15 mouse cellular contexts compared by ENCODE assay signal in the genomic region with DNA sequence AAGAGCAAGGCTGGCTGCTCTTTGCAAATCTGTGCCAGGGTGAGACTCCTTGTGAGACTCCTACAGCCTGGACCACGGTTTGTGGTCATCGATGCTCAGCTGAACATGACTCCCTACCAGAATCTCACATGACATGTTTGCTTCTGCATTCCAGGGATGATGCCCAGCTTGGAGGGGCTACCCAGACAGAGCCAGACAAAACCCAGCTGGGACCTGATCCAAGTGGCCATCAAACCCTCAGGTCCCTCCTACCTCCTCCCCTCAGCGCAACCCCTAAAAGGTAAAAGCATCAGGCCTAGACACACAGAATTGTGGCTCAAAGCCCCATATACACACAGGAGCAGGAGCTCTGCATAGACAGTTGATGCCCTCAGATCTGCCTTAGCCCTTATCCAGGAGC. TPM values are rescaled to one million over a fixed set of nuclear protein-coding genes. Genes with fewer than 3 reads are reported as not detected.
DNase-seq lines count a peak whose midpoint lies in the region; ATAC-seq and TF ChIP-seq lines count a peak whose summit lies in the region.
"Had no signal": no experiment of that assay in that cellular context is flagged by ENCODE, and none has a peak within 500 bp of the region (broad histone marks: within the 10 kb centered on the region; RNA-seq: fewer than 3 reads in every experiment).

No protein-coding gene starts in this region.

- peaks cover 10% of the 10 kb centered on the region; the same call in 1 of the 2 replicates for H3K4me1 ChIP-seq in heart, adult 2 months (ENCODE audit: control insufficient read depth, insufficient read depth, low read length)
- peaks cover 46% of the 10 kb centered on the region for H3K4me1 ChIP-seq in hindbrain, embryonic 15.5 days (replicated peaks)
- H3K4me1 ChIP-seq in hindbrain, embryonic 11.5 days (replicated peaks; ENCODE audit: control insufficient read depth, insufficient read depth, low read length), result no peaks in the 10 kb centered on the region; the same call in 1 of the 2 replicates
- peaks cover 38% of the 10 kb centered on the region for H3K4me1 ChIP-seq in midbrain, embryonic 16.5 days (ENCODE audit: control insufficient read depth, insufficient read depth, low read length)
- H3K4me1 ChIP-seq: liver, embryonic 13.5 days had no signal

- peaks cover 6% of the 10 kb centered on the region; the same call in 1 of the 2 replicates for H3K36me3 ChIP-seq in heart, adult 2 months (ENCODE audit: control insufficient read depth, insufficient read depth, low read length)
- H3K36me3 ChIP-seq in hindbrain, embryonic 15.5 days, result peaks cover 26% of the 10 kb centered on the region
- no peaks in the 10 kb centered on the region for H3K36me3 ChIP-seq in hindbrain, embryonic 11.5 days (ENCODE audit: control insufficient read depth, insufficient read depth, low read length)
- H3K36me3 ChIP-seq in midbrain, embryonic 16.5 days (ENCODE audit: control insufficient read depth, insufficient read depth, low read length), result peaks cover 20% of the 10 kb centered on the region
- H3K36me3 ChIP-seq: G1E; liver, embryonic 13.5 days had no signal

- H3K27me3 ChIP-seq in heart, adult 2 months (ENCODE audit: control insufficient read depth, insufficient read depth, low read length), result peaks cover 3% of the 10 kb centered on the region; the same call in 1 of the 2 replicates
- H3K27me3 ChIP-seq in hindbrain, embryonic 15.5 days, result no peaks in the 10 kb centered on the region; the same call in 1 of the 2 replicates
- H3K27me3 ChIP-seq in hindbrain, embryonic 11.5 days (ENCODE audit: control insufficient read depth, insufficient read depth, low read length), result peaks cover 23% of the 10 kb centered on the region
- peaks cover 5% of the 10 kb centered on the region for H3K27me3 ChIP-seq in midbrain, embryonic 16.5 days (ENCODE audit: control insufficient read depth, insufficient read depth, low read depth, low read length)

- ATAC-seq in hindbrain, embryonic 15.5 days (ENCODE audit: low FRiP score, low read depth), result no peak
- no peak for ATAC-seq in hindbrain, embryonic 11.5 days (ENCODE audit: low FRiP score)
- no peak for ATAC-seq in midbrain, embryonic 16.5 days
- ATAC-seq: intestine, embryonic 16.5 days had no signal

- peak overlapping the region; percentile 96; the same call in 1 of the 2 replicates for H3K27ac ChIP-seq in heart, adult 2 months
- no peak overlapping the region for H3K27ac ChIP-seq in hindbrain, embryonic 15.5 days (replicated peaks)
- no peak overlapping the region for H3K27ac ChIP-seq in hindbrain, embryonic 11.5 days (ENCODE audit: low read depth, low read length)
- no peak overlapping the region for H3K27ac ChIP-seq in midbrain, embryonic 16.5 days (ENCODE audit: low read length)
- H3K27ac ChIP-seq: kidney, postnatal 0 days; liver, embryonic 13.5 days had no signal

- DNase-seq in heart, adult 2 months, result no peak
- no peak for DNase-seq in heart, postnatal 10 days
- DNase-seq in hindbrain, embryonic 11.5 days (ENCODE audit: low spot score), result no peak
- peak; percentile 28 to 34 for DNase-seq in cerebellum, postnatal 10 days
- DNase-seq in urinary bladder, postnatal 36 days (ENCODE audit: low spot score in 2 of 2), result no peak
- DNase-seq: adrenal gland, postnatal 10 days; left cerebral cortex, postnatal 4 days; liver, embryonic 13.5 days had no signal

- H3K4me2 ChIP-seq in hindbrain, embryonic 15.5 days, result peak overlapping the region; percentile 78
- no peak overlapping the region for H3K4me2 ChIP-seq in hindbrain, embryonic 11.5 days (replicated peaks; ENCODE audit: low read depth, low read length)
- H3K4me2 ChIP-seq in midbrain, embryonic 16.5 days (ENCODE audit: low read length), result peak overlapping the region; percentile 78
- H3K4me2 ChIP-seq: liver, embryonic 13.5 days had no signal

- peak overlapping the region; percentile 61 for H3K4me3 ChIP-seq in heart, adult 2 months
- no peak overlapping the region for H3K4me3 ChIP-seq in hindbrain, embryonic 15.5 days
- H3K4me3 ChIP-seq in hindbrain, embryonic 11.5 days (ENCODE audit: low read depth, low read length), result no peak overlapping the region
- 0 out of 2 replicates have a peak overlapping the region, but pooled peaks have one; percentile 9 for H3K4me3 ChIP-seq in midbrain, embryonic 16.5 days (ENCODE audit: low read depth, low read length)
- H3K4me3 ChIP-seq: erythroblast, embryonic 14.5 days; liver, embryonic 13.5 days had no signal

- 56% methylated on average over 3 of the region's 3 CpGs for WGBS in heart, adult 2 months
- 91% methylated on average over 3 of the region's 3 CpGs for WGBS in hindbrain, embryonic 15.5 days
- WGBS in hindbrain, embryonic 11.5 days, result 92% methylated on average over 3 of the region's 3 CpGs
- WGBS in midbrain, embryonic 16.5 days, result 95% methylated on average over 3 of the region's 3 CpGs

- intact Hi-C loops in heart, adult 2 months (cut with DNase I), result loop anchor here (10.0 kb wide), 1 partner anchor 440 kb away; a partner anchor contains a TSS
- intact Hi-C loops in heart, postnatal 10 days (cut with DNase I), result no loop called here

- no peaks in the 10 kb centered on the region for H3K9me3 ChIP-seq in hindbrain, embryonic 15.5 days
- H3K9me3 ChIP-seq in hindbrain, embryonic 11.5 days (ENCODE audit: control insufficient read depth, low read length), result no peaks in the 10 kb centered on the region
- H3K9me3 ChIP-seq in midbrain, embryonic 16.5 days (replicated peaks; ENCODE audit: control insufficient read depth, low read length, poor library complexity, severe bottlenecking), result no peaks in the 10 kb centered on the region
- H3K9me3 ChIP-seq: G1E; liver, embryonic 13.5 days had no signal

- no peak for TF ChIP-seq CTCF in heart, adult 2 months (IDR thresholded peaks at IDR 0.05)

- H3K79me2 ChIP-seq in heart, adult 2 months (replicated peaks; ENCODE audit: control insufficient read depth, insufficient read depth, low read length), result no peaks in the 10 kb centered on the region

- H3K9ac ChIP-seq in heart, adult 2 months (ENCODE audit: low read depth, low read length), result no peak overlapping the region
- H3K9ac ChIP-seq in hindbrain, embryonic 15.5 days, result peak overlapping the region; percentile 13; the same call in 1 of the 2 replicates
- H3K9ac ChIP-seq in hindbrain, embryonic 11.5 days (ENCODE audit: low read depth, low read length), result no peak overlapping the region
- peak overlapping the region; percentile 45 for H3K9ac ChIP-seq in midbrain, embryonic 16.5 days (ENCODE audit: low read depth, low read length)
- H3K9ac ChIP-seq: liver, embryonic 13.5 days had no signal

- TF ChIP-seq EP300 in heart, adult 2 months (IDR thresholded peaks at IDR 0.05; ENCODE audit: insufficient read depth, low read depth, low read length), result no peak

- TF ChIP-seq POLR2A in heart, adult 2 months (IDR thresholded peaks at IDR 0.05; ENCODE audit: insufficient read depth, low read depth, low read length), result 0 out of 2 replicates have a peak, but pooled peaks have one; percentile 5

RNA-seq across cellular contexts. Expression of a gene that starts 2.5 kb away (rescaled TPM):
- 1,000 to 10,000 TPM; 1,434 to 1,646 TPM for total RNA-seq in heart, adult 2 months (2021)
- polyA plus RNA-seq in heart, adult 2 months (2012; rRNA removed), result 1,031 and 1,150 TPM in 2 replicates
- total RNA-seq in heart, postnatal 10 days (2021), result 100 to 1,000 TPM; 640 to 727 TPM
- 13.5 and 14.5 TPM in 2 replicates for polyA plus RNA-seq in hindbrain, embryonic 15.5 days (2015; fragmentation: Nextera tagmentation; extraction: Ambion mirVana)
- polyA plus RNA-seq in hindbrain, embryonic 11.5 days (2014; fragmentation: Nextera tagmentation; extraction: Ambion mirVana), result 1.3 and 1.5 TPM in 2 replicates
- 10.0 and 11.0 TPM in 2 replicates for polyA plus RNA-seq in midbrain, embryonic 16.5 days (2015; fragmentation: Nextera tagmentation; extraction: Ambion mirVana)
- polyA plus RNA-seq: erythroblast, embryonic 14.5 days; G1E; liver, embryonic 13.5 days had no signal

RNA-seq across cellular contexts. Expression of a gene that starts 19.3 kb away (rescaled TPM):
- total RNA-seq in heart, adult 2 months (2021), result under 1 TPM in 1 of 2 experiments, not detected in 1; 0.05 TPM
- polyA plus RNA-seq in heart, adult 2 months (2012; rRNA removed), result 0.23 TPM in 2 replicates
- total RNA-seq in heart, postnatal 10 days (2021), result not detected
- polyA plus RNA-seq in hindbrain, embryonic 15.5 days (2015; fragmentation: Nextera tagmentation; extraction: Ambion mirVana), result 45.8 and 50.4 TPM in 2 replicates
- 16.3 and 18.9 TPM in 2 replicates for polyA plus RNA-seq in hindbrain, embryonic 11.5 days (2014; fragmentation: Nextera tagmentation; extraction: Ambion mirVana)
- 50.2 and 50.8 TPM in 2 replicates for polyA plus RNA-seq in midbrain, embryonic 16.5 days (2015; fragmentation: Nextera tagmentation; extraction: Ambion mirVana)
- total RNA-seq: gastrocnemius, postnatal 4 days had no signal
- polyA plus RNA-seq: G1E; kidney, postnatal 0 days had no signal

RNA-seq across cellular contexts. Expression of a gene that starts 32.7 kb away (rescaled TPM):
- total RNA-seq in heart, adult 2 months (2021), result 10 to 100 TPM; 47.5 to 57.7 TPM
- 81.2 and 82.4 TPM in 2 replicates for polyA plus RNA-seq in heart, adult 2 months (2012; rRNA removed)
- 10 to 100 TPM; 60.7 to 62.1 TPM for total RNA-seq in heart, postnatal 10 days (2021)
- 398 and 410 TPM in 2 replicates for polyA plus RNA-seq in hindbrain, embryonic 15.5 days (2015; fragmentation: Nextera tagmentation; extraction: Ambion mirVana)
- 393 and 410 TPM in 2 replicates for polyA plus RNA-seq in hindbrain, embryonic 11.5 days (2014; fragmentation: Nextera tagmentation; extraction: Ambion mirVana)
- polyA plus RNA-seq in midbrain, embryonic 16.5 days (2015; fragmentation: Nextera tagmentation; extraction: Ambion mirVana), result 407 and 408 TPM in 2 replicates

RNA-seq across cellular contexts. Expression of a gene that starts 48.2 kb away (rescaled TPM):
- total RNA-seq in heart, adult 2 months (2021), result under 1 TPM in 1 of 2 experiments, not detected in 1; 0.07 TPM
- 0.03 TPM in 1 of 2 replicates, not detected in the other for polyA plus RNA-seq in heart, adult 2 months (2012; rRNA removed)
- not detected for total RNA-seq in heart, postnatal 10 days (2021)
- not detected in 2 replicates for polyA plus RNA-seq in hindbrain, embryonic 15.5 days (2015; fragmentation: Nextera tagmentation; extraction: Ambion mirVana)
- not detected in 2 replicates for polyA plus RNA-seq in hindbrain, embryonic 11.5 days (2014; fragmentation: Nextera tagmentation; extraction: Ambion mirVana)
- not detected in 2 replicates for polyA plus RNA-seq in midbrain, embryonic 16.5 days (2015; fragmentation: Nextera tagmentation; extraction: Ambion mirVana)
- total RNA-seq: left cerebral cortex, postnatal 4 days had no signal
- polyA plus RNA-seq: erythroblast, embryonic 14.5 days; G1E; kidney, postnatal 0 days had no signal

RNA-seq across cellular contexts. Expression of a gene that starts 58.6 kb away (rescaled TPM):
- total RNA-seq in heart, adult 2 months (2021), result under 1 TPM; 0.44 to 0.59 TPM
- polyA plus RNA-seq in heart, adult 2 months (2012; rRNA removed), result 0.59 and 1.3 TPM in 2 replicates
- under 1 TPM; 0.17 to 0.25 TPM for total RNA-seq in heart, postnatal 10 days (2021)
- polyA plus RNA-seq in hindbrain, embryonic 15.5 days (2015; fragmentation: Nextera tagmentation; extraction: Ambion mirVana), result 0.18 and 0.20 TPM in 2 replicates
- polyA plus RNA-seq in hindbrain, embryonic 11.5 days (2014; fragmentation: Nextera tagmentation; extraction: Ambion mirVana), result 0.15 and 0.22 TPM in 2 replicates
- 0.07 and 0.20 TPM in 2 replicates for polyA plus RNA-seq in midbrain, embryonic 16.5 days (2015; fragmentation: Nextera tagmentation; extraction: Ambion mirVana)
- total RNA-seq: gastrocnemius, postnatal 4 days had no signal
- polyA plus RNA-seq: G1E had no signal

Comparison
In these comparisons a context has a peak if more than half of its experiments do, and no peak if none do; other contexts are left out.
1. H3K9ac ChIP-seq: peak in hindbrain, embryonic 15.5 days (single experiment) and midbrain, embryonic 16.5 days (single experiment); none in heart, adult 2 months (single experiment) and hindbrain, embryonic 11.5 days (single experiment).
2. DNase-seq: peak in cerebellum, postnatal 10 days (2 of 2); none in heart, adult 2 months (0 of 2), heart, postnatal 10 days (0 of 2), hindbrain, embryonic 11.5 days (single experiment) and urinary bladder, postnatal 36 days (0 of 2).
3. H3K4me3 ChIP-seq: peak in heart, adult 2 months (single experiment) and midbrain, embryonic 16.5 days (single experiment); none in hindbrain, embryonic 15.5 days (single experiment) and hindbrain, embryonic 11.5 days (single experiment).
4. RNA of a gene that starts 2.5 kb away (polyA plus RNA-seq): 1,031 to 1,150 TPM in heart, adult 2 months; 13.5 to 14.5 TPM in hindbrain, embryonic 15.5 days, 10.0 to 11.0 TPM in midbrain, embryonic 16.5 days and 1.3 to 1.5 TPM in hindbrain, embryonic 11.5 days; every median in the first group is over 10 times any median in the second.
5. RNA of a gene that starts 19.3 kb away (polyA plus RNA-seq): 45.8 to 50.4 TPM in hindbrain, embryonic 15.5 days, 50.2 to 50.8 TPM in midbrain, embryonic 16.5 days and 16.3 to 18.9 TPM in hindbrain, embryonic 11.5 days; 0.23 TPM in heart, adult 2 months; every median in the first group is over 10 times any median in the second.